Mouse (Mus musculus): ENCODE measurements around the gene Ankrd9.

Ankrd9 gene

DNA sequence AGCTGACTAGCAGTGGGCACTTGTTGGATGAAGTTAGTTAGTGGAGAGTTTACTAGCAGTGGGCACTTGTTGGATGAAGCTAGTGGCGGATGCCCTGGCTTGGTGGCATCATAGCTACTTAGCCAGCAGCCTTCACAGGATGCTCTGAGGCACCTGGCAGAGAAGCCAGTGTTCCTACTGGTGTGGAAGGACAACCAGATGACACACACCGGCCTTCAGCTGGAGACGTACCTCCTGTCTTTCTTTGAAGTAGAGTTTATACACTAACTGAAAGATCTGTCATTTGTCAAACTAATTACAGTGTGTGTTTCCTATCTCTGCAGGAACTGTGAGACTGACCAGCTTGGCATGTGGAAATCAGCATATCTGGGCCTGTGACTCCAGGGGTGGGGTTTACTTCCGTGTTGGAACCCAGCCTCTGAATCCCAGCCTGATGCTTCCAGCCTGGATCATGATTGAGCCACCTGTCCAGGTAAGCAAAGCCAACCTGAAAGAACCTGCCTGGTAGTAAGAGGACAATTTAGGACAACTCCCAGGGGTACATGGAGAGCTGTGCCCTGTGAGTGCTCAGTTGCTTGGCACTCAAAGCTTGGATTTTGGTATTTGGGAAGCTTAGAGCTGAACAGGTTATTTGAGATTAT is 24.4 kb downstream of the Ankrd9 start:
- peak; percentile 36 for DNase-seq (ENCODE audit: low spot score)

DNA sequence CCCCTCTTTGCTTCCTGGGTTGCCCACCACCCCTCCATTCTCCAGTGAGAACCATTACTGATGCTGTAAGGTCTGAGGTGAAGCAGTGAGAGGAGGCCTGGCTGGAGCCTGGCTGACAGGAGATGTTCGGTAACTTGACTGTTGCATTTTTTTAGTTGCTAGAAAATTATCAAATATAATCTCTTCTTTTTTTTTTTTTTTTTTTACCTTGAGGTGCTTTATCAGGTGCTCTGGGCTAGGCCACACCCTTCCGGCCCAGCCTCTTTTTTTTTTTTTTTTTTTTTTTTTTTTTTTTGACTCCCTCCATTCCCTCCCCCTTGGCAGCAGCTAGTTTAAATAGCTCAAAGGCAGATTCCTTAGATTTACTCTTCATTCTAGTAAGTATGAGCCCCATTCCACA is 24.9 kb downstream of the Ankrd9 start:
- DNase-seq (ENCODE audit: low spot score), result no peak

DNA sequence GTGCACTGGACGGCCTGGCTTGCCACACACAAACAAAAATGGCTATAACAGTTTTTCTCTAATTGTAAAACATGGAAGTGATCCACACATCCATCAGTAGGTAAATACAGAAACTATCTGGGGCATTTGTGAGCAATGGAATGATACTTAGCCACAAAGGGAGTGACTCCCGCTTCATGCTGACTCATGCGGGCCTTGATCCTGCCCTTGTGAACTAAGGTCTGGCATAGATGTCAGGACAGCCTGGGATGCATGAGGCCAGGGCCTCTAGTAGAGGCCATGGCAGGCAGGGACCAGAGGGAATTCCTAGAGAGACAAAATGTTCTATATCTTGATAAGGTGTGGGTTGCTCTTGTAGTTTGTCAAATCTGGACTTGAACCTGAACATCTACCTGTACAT is 25.4 kb downstream of the Ankrd9 start:
- DNase-seq (ENCODE audit: low spot score), result no peak

DNA sequence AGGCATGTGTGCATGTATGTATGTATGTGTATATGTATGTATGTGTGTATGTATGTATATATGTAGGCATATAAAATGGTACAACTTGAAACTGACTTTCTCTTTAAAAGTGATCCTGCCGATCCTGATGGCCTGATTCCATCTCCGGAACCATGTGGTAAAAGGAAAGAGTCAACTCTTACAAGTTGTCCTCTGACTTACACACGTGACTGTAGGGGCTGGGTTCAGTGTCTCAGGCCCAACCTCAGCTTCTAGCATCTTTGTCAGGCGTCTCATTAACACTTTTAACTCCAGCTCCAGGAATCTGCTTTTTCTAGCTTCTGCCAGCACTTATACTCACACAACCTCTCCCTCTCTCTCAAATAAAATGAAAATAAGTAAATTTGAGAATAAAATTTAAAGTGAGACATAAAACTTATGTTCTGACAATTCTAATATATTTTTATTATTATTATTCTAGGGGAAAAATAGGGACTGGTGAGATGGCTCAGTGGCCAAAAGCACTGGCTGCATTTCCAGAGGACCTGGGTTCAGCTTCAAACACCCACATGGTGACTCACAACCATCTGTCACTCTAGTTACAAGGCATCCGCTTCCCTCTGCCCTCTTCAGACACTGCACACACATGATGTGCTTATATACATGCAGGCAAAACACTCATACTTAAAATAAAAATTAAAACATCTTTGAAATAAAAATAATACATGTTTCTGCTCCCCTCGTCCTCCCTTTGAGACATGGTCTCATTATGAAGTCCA is 26.0 kb downstream of the Ankrd9 start:
- DNase-seq (ENCODE audit: low spot score), result no peak

DNA sequence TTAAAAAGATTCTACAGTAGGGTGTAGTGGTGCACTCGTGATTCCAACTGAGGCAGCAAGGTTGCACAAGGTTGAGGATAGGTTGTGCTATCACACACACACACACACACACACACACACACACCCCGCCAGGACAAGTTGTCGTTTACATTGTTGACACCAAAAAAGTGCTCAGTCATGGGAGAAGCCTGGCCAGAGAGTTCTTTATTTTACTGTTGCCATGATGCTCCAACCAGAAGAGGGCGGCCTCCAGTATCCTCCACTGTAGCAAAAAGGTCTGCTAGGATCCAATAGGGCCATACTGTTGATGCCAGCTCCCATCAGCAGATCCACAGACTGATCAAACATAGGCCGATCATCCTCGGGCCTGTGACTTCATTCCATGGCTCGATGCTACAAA is 27.6 kb downstream of the Ankrd9 start:
- DNase-seq (ENCODE audit: low spot score), result no peak

DNA sequence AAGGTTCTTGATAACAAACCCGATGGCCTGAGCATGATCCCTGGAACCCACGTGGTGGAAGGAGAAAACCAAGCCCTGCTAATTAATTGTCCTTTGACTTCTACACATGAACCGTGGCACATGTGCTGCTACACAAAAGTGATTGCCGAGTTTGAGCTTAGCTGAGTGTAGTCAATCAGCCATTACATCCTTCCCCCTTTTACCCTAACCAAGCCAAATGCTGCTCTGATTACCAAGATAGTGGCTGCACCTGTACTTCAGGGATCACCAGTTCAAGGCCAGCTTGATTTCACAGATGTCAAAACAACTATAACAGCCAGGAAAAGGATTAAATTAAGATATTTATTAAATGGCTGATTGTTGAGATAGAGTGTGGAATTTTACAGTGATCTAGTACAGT is 28.7 kb downstream of the Ankrd9 start:
- no peak for DNase-seq (ENCODE audit: low spot score)

DNA sequence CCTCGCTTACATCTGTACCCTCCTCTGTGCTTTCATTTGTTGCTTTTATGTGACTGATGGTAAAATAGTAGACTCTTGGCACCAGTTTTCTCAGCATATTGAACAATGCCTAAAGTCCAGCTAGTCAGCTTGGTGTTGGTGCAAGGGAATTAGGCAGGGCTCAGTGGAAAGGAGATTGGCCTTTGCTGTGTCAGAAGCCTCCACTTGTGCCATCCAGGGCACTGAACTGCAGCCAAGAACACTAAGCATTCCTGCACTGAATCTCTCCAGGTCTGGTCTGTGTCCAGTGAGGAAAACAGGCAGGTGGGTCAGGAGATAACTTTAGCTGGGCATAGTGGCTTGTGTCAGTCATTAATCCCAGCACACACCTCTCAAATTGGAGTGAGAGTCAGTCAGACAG is 29.4 kb downstream of the Ankrd9 start:
- DNase-seq (ENCODE audit: low spot score), result no peak

DNA sequence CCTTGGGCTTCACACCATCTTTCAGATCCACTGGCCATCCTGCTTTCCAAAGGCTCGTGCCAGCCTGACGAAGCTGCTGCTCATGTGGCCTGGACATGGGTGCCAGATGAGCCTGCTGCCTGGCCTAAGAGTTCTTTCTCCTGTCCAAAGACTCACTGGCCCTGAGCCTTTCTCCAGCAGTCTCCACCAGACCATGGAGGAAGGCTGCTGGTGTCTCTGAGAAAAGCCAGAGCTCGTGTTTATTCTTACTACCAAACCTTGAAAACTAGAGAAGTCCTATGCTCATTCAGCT is 30.0 kb downstream of the Ankrd9 start:
- DNase-seq (ENCODE audit: low spot score), result no peak

DNA sequence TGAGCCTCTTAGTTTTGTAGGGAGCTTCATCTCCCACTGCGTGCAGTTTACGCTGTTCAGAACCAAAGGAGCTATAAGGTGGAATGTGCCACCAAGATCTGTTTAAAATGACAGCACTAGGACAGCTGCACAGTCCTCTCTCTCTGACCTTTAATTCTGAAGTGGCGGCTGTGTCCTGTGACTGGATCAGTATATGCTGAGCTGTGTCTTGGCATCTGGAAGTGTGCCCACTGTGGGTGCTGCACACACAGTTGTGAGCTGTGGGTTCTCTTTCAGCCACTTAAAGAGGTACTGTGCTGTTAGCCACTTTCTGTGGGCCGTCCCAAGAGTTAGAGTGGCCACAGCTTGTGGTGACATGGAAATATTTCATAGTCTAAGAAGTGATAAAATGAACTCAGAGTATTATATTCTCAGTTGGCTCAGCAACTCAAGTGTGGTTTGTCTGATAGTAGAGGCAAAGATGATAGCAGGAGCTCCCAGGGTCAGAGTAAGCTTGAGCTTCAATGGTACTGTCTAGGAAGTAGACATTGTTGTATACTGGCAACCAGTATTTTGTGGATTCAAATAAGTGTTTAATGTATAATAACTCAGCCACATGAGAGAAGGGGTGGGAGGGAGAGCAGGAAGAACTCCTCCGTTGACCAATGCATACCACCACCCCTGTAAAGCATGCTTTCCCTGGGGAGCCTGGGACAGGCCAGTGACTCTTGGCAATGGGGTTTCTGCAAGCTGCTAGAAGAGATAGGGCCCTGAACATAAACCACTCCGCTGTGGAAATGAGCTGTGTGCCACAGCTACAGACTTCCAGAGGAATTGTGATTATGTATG is 30.5 kb downstream of the Ankrd9 start:
- no peak for DNase-seq (ENCODE audit: low spot score)

DNA sequence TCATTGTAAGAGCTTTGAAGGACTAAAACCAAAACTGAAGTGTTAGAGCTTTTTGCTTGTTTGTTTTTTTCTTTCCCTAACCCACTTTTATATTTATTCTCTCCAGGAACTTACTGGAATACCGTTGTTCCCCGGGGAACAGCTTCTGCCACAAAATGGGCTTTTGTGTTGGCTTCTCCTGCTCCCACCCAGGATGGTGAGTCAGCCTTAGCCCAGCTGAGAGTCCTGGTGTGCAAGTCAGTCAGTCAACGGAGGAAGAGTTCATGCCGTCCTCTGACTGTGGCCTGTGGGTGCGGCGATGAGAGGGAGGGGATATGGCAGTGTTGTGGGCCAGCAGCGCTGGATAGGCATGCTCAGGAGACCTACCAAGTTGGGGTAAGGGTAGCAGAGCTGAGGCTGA is 32.6 kb downstream of the Ankrd9 start:
- no peak for DNase-seq (ENCODE audit: low spot score)

DNA sequence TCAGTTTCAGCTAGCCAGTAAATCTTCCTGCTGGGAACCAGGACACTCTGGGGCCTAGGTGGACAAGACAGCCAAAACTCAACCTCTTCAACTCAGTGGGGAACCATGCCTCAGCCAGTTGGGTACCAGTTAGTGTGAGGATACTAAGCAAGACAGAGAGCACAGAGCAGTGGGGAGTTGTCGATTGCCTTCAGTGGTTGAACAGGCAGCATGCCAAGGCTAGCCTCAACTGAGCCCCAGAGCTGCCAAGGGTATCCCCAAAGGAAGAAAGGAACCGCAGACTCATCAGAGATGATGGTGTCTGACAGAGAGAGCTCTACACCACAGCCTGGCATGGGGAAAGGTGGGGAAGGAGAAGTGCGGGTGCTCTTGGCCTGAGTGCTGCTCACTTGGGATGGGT is 38.0 kb downstream of the Ankrd9 start:
- DNase-seq (ENCODE audit: low spot score), result no peak

DNA sequence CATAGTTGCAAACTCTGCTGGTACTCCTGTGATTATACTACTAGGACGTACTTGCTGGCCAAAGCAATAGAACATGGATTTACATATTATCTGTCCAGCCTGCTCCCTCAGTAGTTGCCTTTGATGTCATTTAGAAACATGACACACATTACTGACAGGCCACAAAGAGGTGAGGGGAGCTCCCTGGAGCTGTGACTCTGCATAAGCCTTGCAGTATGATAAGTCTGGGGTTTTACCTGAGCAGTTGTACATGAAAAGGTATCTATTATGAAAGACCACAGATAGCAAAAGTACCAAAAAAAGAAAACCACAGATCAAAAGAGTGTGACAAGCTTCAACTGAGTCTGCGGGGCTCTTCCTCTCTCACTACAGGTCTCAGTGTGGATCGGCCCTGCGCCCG is 39.5 kb downstream of the Ankrd9 start:
- DNase-seq (ENCODE audit: low spot score), result no peak

DNA sequence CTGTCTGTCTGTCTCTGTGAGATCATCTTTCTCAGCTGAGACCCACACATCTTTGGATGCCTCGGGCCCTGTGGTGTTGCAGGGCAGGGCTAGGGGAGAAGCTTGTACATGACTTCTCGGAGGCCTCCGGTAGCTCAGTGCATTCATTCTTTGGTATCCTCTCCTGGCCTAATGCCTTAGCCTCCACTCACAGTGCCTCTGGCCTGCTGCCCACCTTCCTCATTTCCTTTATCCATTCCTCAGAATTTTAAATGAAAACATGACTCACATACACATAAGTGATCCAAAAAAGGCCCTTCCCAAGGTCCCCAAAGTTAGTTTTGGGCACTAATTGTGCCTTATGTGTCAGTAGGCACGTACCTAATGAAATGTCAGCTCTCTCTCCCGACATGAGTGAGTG is 41.3 kb downstream of the Ankrd9 start:
- DNase-seq (ENCODE audit: low spot score), result no peak

DNA sequence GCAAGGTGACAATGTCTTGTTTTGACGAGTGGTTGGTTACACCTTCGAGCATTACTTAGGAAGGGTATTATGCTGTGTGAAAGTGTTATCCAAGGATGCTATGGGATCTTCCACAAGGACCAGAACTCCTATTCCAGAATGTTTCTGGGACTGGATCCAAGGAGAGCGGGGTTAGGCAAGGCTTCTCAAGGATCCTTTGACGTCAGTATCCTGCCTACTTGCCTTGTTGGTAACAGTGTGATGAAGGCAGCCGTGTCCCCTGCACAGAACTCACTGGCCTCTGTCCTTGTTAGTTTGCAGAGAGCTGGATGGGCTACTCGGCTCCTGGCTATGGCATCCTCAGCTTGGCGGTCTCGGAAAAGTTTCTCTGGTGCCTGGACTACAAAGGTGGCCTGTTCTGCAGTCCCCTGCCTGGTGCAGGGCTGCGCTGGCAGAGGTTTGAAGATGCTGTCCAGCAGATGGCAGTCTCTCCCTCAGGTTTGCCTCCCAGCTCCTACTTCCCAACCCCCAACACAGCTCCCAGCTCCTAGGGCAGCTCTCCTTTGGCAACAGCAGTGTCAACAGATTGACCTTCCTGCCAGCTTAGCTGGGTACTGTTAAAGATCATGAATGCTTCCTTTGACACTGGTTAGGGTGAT is 42.7 kb downstream of the Ankrd9 start:
- peak; percentile 77 for DNase-seq (ENCODE audit: low spot score)

DNA sequence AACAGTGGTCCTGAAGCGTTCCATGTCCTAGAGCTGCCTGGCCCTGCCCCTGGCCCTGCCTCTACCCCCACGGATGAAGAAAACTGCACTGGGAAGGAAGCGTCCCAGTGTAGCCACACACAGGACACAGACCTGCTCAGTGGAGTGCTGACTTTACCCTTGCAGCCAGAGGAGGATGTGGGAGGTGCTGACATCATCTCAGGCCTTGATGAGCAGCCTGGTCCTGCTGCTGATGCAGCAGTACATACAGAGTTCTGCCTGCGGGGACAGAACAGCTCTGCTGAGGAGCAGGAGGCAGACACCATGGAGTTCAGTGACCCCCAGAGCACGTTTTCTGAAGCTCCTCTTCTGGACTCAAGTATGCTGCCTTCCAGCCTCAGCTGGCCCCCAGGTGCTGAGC is 46.0 kb downstream of the Ankrd9 start:
- DNase-seq (ENCODE audit: low spot score), result no peak

All from MN1 (cell line).